Mouse (Mus musculus) liver, embryonic 14.5 days (tissue): Measurements from ENCODE around the gene Hdac9.

Experiments
- CTCF ChIP-seq: IDR thresholded peaks from 2 replicates; pipeline ENCODE4 v1.5.1; 2016; ENCODE audit warnings: antibody characterized with exemption, low read depth, control low read depth
- EP300 ChIP-seq: IDR thresholded peaks from 2 replicates; pipeline ENCODE4 v1.6.1; 2016; ENCODE audit warnings: antibody characterized with exemption, low read depth

- no peak for TF ChIP-seq CTCF
- no peak for TF ChIP-seq EP300
These were observed 193.9 kb downstream of the Hdac9 start for GRCm38 (mm10) chr12:34722831-34723490.
